Mouse (Mus musculus) thymus, adult 2 months (tissue): ENCODE data around the gene Btbd2. TPM values are rescaled to one million over a fixed set of nuclear protein-coding genes. Genes with fewer than 3 reads are reported as not detected.

Experiments
- DNase-seq: peaks from one replicate; pipeline ENCODE4 v3.0.0; 2021
- H3K27ac ChIP-seq: fragments of 200-500 bp; 2 replicates; pipeline ENCODE4 v1.5.1; 2012; ENCODE audit warnings: low read length, control low read depth; ENCODE audit not compliant: control insufficient read depth, insufficient read depth
- H3K27me3 ChIP-seq: fragments of 200-500 bp; 2 replicates; pipeline ENCODE4 v1.6.1; 2012; ENCODE audit warnings: mild to moderate bottlenecking, low read length, moderate library complexity, mixed read lengths; ENCODE audit not compliant: control insufficient read depth, insufficient read depth
- H3K36me3 ChIP-seq: fragments of 200-500 bp; 2 replicates; pipeline ENCODE4 v1.6.1; 2012; ENCODE audit warnings: mild to moderate bottlenecking, low read length, moderate library complexity; ENCODE audit not compliant: control insufficient read depth, insufficient read depth
- H3K4me1 ChIP-seq: fragments of 200-500 bp; replicated peaks from 2 replicates; pipeline ENCODE4 v1.6.1; 2012; ENCODE audit warnings: low read length; ENCODE audit not compliant: control insufficient read depth, insufficient read depth
- H3K4me3 ChIP-seq: fragments of 200-500 bp; 2 replicates; pipeline ENCODE4 v1.5.1; 2012; ENCODE audit warnings: mild to moderate bottlenecking, low read length, control low read depth, moderate library complexity; ENCODE audit not compliant: control insufficient read depth, insufficient read depth
- CTCF ChIP-seq: fragments of 200-500 bp; IDR thresholded peaks from 2 replicates; pipeline ENCODE4 v1.5.1; 2012; ENCODE audit warnings: mild to moderate bottlenecking, control low read depth, low read length, moderate library complexity, borderline replicate concordance; ENCODE audit not compliant: control insufficient read depth, poor library complexity, insufficient read depth; ENCODE audit errors: extremely low read depth
- POLR2A ChIP-seq: fragments of 200-500 bp; IDR thresholded peaks from 2 replicates; pipeline ENCODE4 v1.6.1; 2012; ENCODE audit warnings: mild to moderate bottlenecking, low read length, control low read depth, moderate library complexity; ENCODE audit not compliant: control insufficient read depth, poor library complexity, insufficient read depth; ENCODE audit errors: extremely low read depth
- WGBS: fragments of 180-500 bp; shearing (Covaris S2); methylation state at CpG from one replicate; pipeline ENCODE4 v1.1.7; 2018; 5-methylcytosine and 5-hydroxymethylcytosine counted together
- polyA plus RNA-seq: library from polyadenylated mRNA; depleted of rRNA; stranded (reverse); fragments of >200 nt; gene quantifications from 2 replicates; pipeline ENCODE4 v1.2.3, GENCODE M21; 2012

The Btbd2 gene
- polyA plus RNA-seq, 1 experiment: 94.7 TPM

- TF ChIP-seq CTCF (peak; percentile 25; the same call in 1 of the 2 replicates), POLR2A (no peak)
- Histone ChIP-seq H3K36me3 (peaks cover 58% of the 10 kb centered on the region), H3K4me3 (no peak overlapping the region), H3K27me3 (no peaks in the 10 kb centered on the region), H3K27ac (no peak overlapping the region), H3K4me1 (peaks cover 34% of the 10 kb centered on the region)
- DNase-seq: peak; percentile 75
- WGBS: 62% methylated on average over 5 of the region's 5 CpGs
Observed at GRCm38 (mm10) chr10:80687850-80688249, 31.0 kb upstream of the Btbd2 start.

GRCm38 (mm10) chr10:80686617-80687016, 29.7 kb upstream of the Btbd2 start:
- H3K4me3 ChIP-seq: no peak overlapping the region
- no peaks in the 10 kb centered on the region for H3K27me3 ChIP-seq
- 82% methylated on average over 3 of the region's 3 CpGs for WGBS
- TF ChIP-seq POLR2A: no peak
- peaks cover 32% of the 10 kb centered on the region for H3K4me1 ChIP-seq
- no peak overlapping the region for H3K27ac ChIP-seq
- no peak for DNase-seq
- peaks cover 58% of the 10 kb centered on the region for H3K36me3 ChIP-seq

- Histone ChIP-seq H3K27me3 (no peaks in the 10 kb centered on the region), H3K4me3 (no peak overlapping the region), H3K36me3 (peaks cover 45% of the 10 kb centered on the region), H3K4me1 (peaks cover 36% of the 10 kb centered on the region), H3K27ac (no peak overlapping the region)
- 94% methylated on average over 4 of the region's 4 CpGs for WGBS
- DNase-seq: no peak
- no peak for TF ChIP-seq POLR2A
- TF ChIP-seq CTCF: no peak
Observed at GRCm38 (mm10) chr10:80684984-80685383, 28.1 kb upstream of the Btbd2 start.

- TF ChIP-seq POLR2A (no peak), CTCF (peak; percentile 89)
- peak; percentile 88 for DNase-seq
- Histone ChIP-seq H3K36me3 (peaks cover 37% of the 10 kb centered on the region), H3K4me1 (peaks cover 44% of the 10 kb centered on the region), H3K4me3 (no peak overlapping the region), H3K27me3 (no peaks in the 10 kb centered on the region), H3K27ac (no peak overlapping the region)
- WGBS: 46% methylated on average over 6 of the region's 6 CpGs
Observed at GRCm38 (mm10) chr10:80684214-80684613, 27.3 kb upstream of the Btbd2 start.

GRCm38 (mm10) chr10:80683647-80684046, 26.8 kb upstream of the Btbd2 start:
- H3K4me1 ChIP-seq: peaks cover 49% of the 10 kb centered on the region
- no peak for TF ChIP-seq POLR2A
- TF ChIP-seq CTCF: no peak
- WGBS: 92% methylated on average over 1 of the region's 1 CpGs
- no peak overlapping the region for H3K4me3 ChIP-seq
- DNase-seq: no peak
- H3K36me3 ChIP-seq: peaks cover 32% of the 10 kb centered on the region
- H3K27me3 ChIP-seq: no peaks in the 10 kb centered on the region
- H3K27ac ChIP-seq: no peak overlapping the region

- H3K27ac ChIP-seq: peak overlapping the region; percentile 94
Observed at GRCm38 (mm10) chr10:80682003-80682402, 25.1 kb upstream of the Btbd2 start.

GRCm38 (mm10) chr10:80680260-80680696, 23.4 kb upstream of the Btbd2 start:
- Histone ChIP-seq H3K4me1 (peaks cover 67% of the 10 kb centered on the region), H3K36me3 (peaks cover 5% of the 10 kb centered on the region), H3K27ac (peak overlapping the region; percentile 6; the same call in 1 of the 2 replicates), H3K4me3 (no peak overlapping the region), H3K27me3 (no peaks in the 10 kb centered on the region)
- TF ChIP-seq CTCF: no peak
- no peak for TF ChIP-seq POLR2A
- 66% methylated on average over 2 of the region's 2 CpGs for WGBS
- no peak for DNase-seq

More at GRCm38 (mm10) chr10:80682003-80682402, 25.1 kb upstream of the Btbd2 start:
- DNase-seq: peak; percentile 42
- no peaks in the 10 kb centered on the region for H3K27me3 ChIP-seq
- H3K36me3 ChIP-seq: peaks cover 23% of the 10 kb centered on the region
- 34% methylated on average over 6 of the region's 6 CpGs for WGBS
- peaks cover 64% of the 10 kb centered on the region for H3K4me1 ChIP-seq
- no peak overlapping the region for H3K4me3 ChIP-seq
- TF ChIP-seq CTCF (no peak), POLR2A (no peak)
